Mouse (Mus musculus) limb, embryonic 13.5 days (tissue): ENCODE measurements around the gene Gna14. TPM values are rescaled to one million over a fixed set of nuclear protein-coding genes. Genes with fewer than 3 reads are reported as not detected.
A peak's percentile ranks its signal among the peaks of the same experiment; 100 is the strongest.

Source experiments
- ATAC-seq: fragments of 200-750 bp; cut with Nextera tagmentation; 2 replicates; pipeline ENCODE4 v1.8.0; 2017; ENCODE audit warnings: low read depth, moderate number of reproducible peaks, moderate TSS enrichment; ENCODE audit not compliant: low FRiP score
- H3K27ac ChIP-seq: fragments of 300-500 bp; sonication (generic); 2 replicates; pipeline ENCODE4 v1.5.1; 2015; ENCODE audit warnings: inconsistent platforms, mild to moderate bottlenecking, moderate library complexity
- H3K27me3 ChIP-seq: fragments of 300-500 bp; sonication (generic); 2 replicates; pipeline ENCODE4 v1.6.1; 2015; ENCODE audit warnings: mild to moderate bottlenecking, inconsistent platforms
- H3K36me3 ChIP-seq: fragments of 300-500 bp; sonication (generic); 2 replicates; pipeline ENCODE4 v1.6.1; 2015; ENCODE audit warnings: inconsistent platforms, mild to moderate bottlenecking, moderate library complexity
- H3K4me1 ChIP-seq: fragments of 300-500 bp; sonication (generic); 2 replicates; pipeline ENCODE4 v1.6.1; 2015; ENCODE audit warnings: inconsistent platforms
- H3K4me2 ChIP-seq: fragments of 300-500 bp; sonication (generic); replicated peaks from 2 replicates; pipeline ENCODE4 v1.6.1; 2015; ENCODE audit warnings: inconsistent platforms, mild to moderate bottlenecking, moderate library complexity
- H3K4me3 ChIP-seq: fragments of 300-500 bp; sonication (generic); 2 replicates; pipeline ENCODE4 v1.5.1; 2015; ENCODE audit warnings: moderate library complexity, mild to moderate bottlenecking, inconsistent platforms
- H3K9ac ChIP-seq: fragments of 300-500 bp; sonication (generic); 2 replicates; pipeline ENCODE4 v1.6.1; 2015; ENCODE audit warnings: mild to moderate bottlenecking, inconsistent platforms
- H3K9me3 ChIP-seq: fragments of 300-500 bp; sonication (generic); 2 replicates; pipeline ENCODE4 v1.6.1; 2016; ENCODE audit warnings: inconsistent platforms
- WGBS: fragments of 180-500 bp; shearing (Covaris S2); methylation state at CpG from one replicate; pipeline ENCODE4 v1.1.7; 2015; 5-methylcytosine and 5-hydroxymethylcytosine counted together
- polyA plus RNA-seq: library from polyadenylated mRNA; unstranded; fragments of >200 nt; fragmentation: Nextera tagmentation; extraction: Ambion mirVana; gene quantifications from 2 replicates; pipeline ENCODE4 v1.2.1, GENCODE M21; 2015

Gna14 gene
- polyA plus RNA-seq, 1 experiment from 2014 or later, result 2.1 TPM

GRCm38 (mm10) chr19:16437170-16437483 lies 1.6 kb downstream of the Gna14 start:
- Histone ChIP-seq H3K4me3 (peak overlapping the region; percentile 46), H3K27ac (no peak overlapping the region), H3K4me1 (peaks cover 29% of the 10 kb centered on the region), H3K36me3 (no peaks in the 10 kb centered on the region), H3K9ac (no peak overlapping the region), H3K27me3 (peaks cover 60% of the 10 kb centered on the region), H3K9me3 (no peaks in the 10 kb centered on the region), H3K4me2 (peak overlapping the region; percentile 85)
- 45% methylated on average over 4 of the region's 4 CpGs for WGBS
- no peak for ATAC-seq

GRCm38 (mm10) chr19:16437906-16438305 lies 2.3 kb downstream of the Gna14 start:
- no peak overlapping the region for H3K27ac ChIP-seq

GRCm38 (mm10) chr19:16439278-16439677 lies 3.7 kb downstream of the Gna14 start:
- H3K4me1 ChIP-seq, result peaks cover 29% of the 10 kb centered on the region
- no peak overlapping the region for H3K4me3 ChIP-seq
- 58% methylated on average over 4 of the region's 4 CpGs for WGBS
- H3K4me2 ChIP-seq, result no peak overlapping the region
- no peaks in the 10 kb centered on the region for H3K9me3 ChIP-seq
- ATAC-seq, result no peak
- H3K9ac ChIP-seq, result no peak overlapping the region
- no peak overlapping the region for H3K27ac ChIP-seq
- H3K27me3 ChIP-seq, result peaks cover 56% of the 10 kb centered on the region
- no peaks in the 10 kb centered on the region for H3K36me3 ChIP-seq

More at GRCm38 (mm10) chr19:16437906-16438305, 2.3 kb downstream of the Gna14 start:
- 58% methylated on average over 5 of the region's 5 CpGs for WGBS
- no peak for ATAC-seq
- peaks cover 29% of the 10 kb centered on the region for H3K4me1 ChIP-seq
- no peak overlapping the region for H3K9ac ChIP-seq
- no peak overlapping the region for H3K4me3 ChIP-seq
- no peaks in the 10 kb centered on the region for H3K36me3 ChIP-seq
- H3K27me3 ChIP-seq, result peaks cover 60% of the 10 kb centered on the region
- H3K4me2 ChIP-seq, result no peak overlapping the region
- no peaks in the 10 kb centered on the region for H3K9me3 ChIP-seq

GRCm38 (mm10) chr19:16439834-16440233 lies 4.3 kb downstream of the Gna14 start:
- peaks cover 50% of the 10 kb centered on the region for H3K27me3 ChIP-seq
- peaks cover 29% of the 10 kb centered on the region for H3K4me1 ChIP-seq
- no peaks in the 10 kb centered on the region for H3K36me3 ChIP-seq
- ATAC-seq, result no peak
- no peak overlapping the region for H3K4me2 ChIP-seq
- whole genome bisulfite sequencing, result 45% methylated on average over 13 of the region's 13 CpGs
- no peaks in the 10 kb centered on the region for H3K9me3 ChIP-seq
- H3K4me3 ChIP-seq, result no peak overlapping the region
- H3K9ac ChIP-seq, result no peak overlapping the region; the same call in 1 of the 2 replicates
- no peak overlapping the region for H3K27ac ChIP-seq

GRCm38 (mm10) chr19:16441329-16441728 lies 5.8 kb downstream of the Gna14 start:
- Histone ChIP-seq H3K4me1 (peaks cover 15% of the 10 kb centered on the region), H3K27me3 (peaks cover 35% of the 10 kb centered on the region), H3K36me3 (no peaks in the 10 kb centered on the region), H3K4me2 (no peak overlapping the region), H3K9me3 (no peaks in the 10 kb centered on the region), H3K9ac (no peak overlapping the region), H3K4me3 (no peak overlapping the region), H3K27ac (no peak overlapping the region)
- no peak for ATAC-seq
- 93% methylated on average over 6 of the region's 6 CpGs for WGBS

GRCm38 (mm10) chr19:16443335-16443734 lies 7.8 kb downstream of the Gna14 start:
- Histone ChIP-seq H3K4me2 (no peak overlapping the region), H3K27ac (no peak overlapping the region), H3K4me3 (no peak overlapping the region), H3K9me3 (no peaks in the 10 kb centered on the region), H3K36me3 (no peaks in the 10 kb centered on the region), H3K4me1 (peaks cover 9% of the 10 kb centered on the region), H3K9ac (no peak overlapping the region), H3K27me3 (peaks cover 16% of the 10 kb centered on the region)
- WGBS, result 82% methylated on average over 5 of the region's 5 CpGs
- no peak for ATAC-seq

- no peak overlapping the region for H3K9ac ChIP-seq
- H3K27me3 ChIP-seq, result no peaks in the 10 kb centered on the region
- no peak for ATAC-seq
- H3K4me3 ChIP-seq, result no peak overlapping the region
- no peaks in the 10 kb centered on the region for H3K36me3 ChIP-seq
- no peaks in the 10 kb centered on the region for H3K4me1 ChIP-seq
- H3K4me2 ChIP-seq, result no peak overlapping the region
- WGBS, result 83% methylated on average over 6 of the region's 6 CpGs
- no peaks in the 10 kb centered on the region for H3K9me3 ChIP-seq
- no peak overlapping the region for H3K27ac ChIP-seq
These were observed 11.1 kb downstream of the Gna14 start for GRCm38 (mm10) chr19:16446612-16447011.

- Histone ChIP-seq H3K36me3 (no peaks in the 10 kb centered on the region), H3K4me1 (no peaks in the 10 kb centered on the region), H3K27ac (no peak overlapping the region), H3K27me3 (no peaks in the 10 kb centered on the region), H3K4me2 (no peak overlapping the region), H3K9ac (no peak overlapping the region), H3K9me3 (no peaks in the 10 kb centered on the region), H3K4me3 (no peak overlapping the region)
- WGBS, result 73% methylated on average over 6 of the region's 6 CpGs
- ATAC-seq, result no peak
These were observed 12.5 kb downstream of the Gna14 start for GRCm38 (mm10) chr19:16447832-16448621.

GRCm38 (mm10) chr19:16448796-16449195 lies 13.2 kb downstream of the Gna14 start:
- WGBS, result 71% methylated on average over 5 of the region's 5 CpGs

GRCm38 (mm10) chr19:16450824-16451223 lies 15.3 kb downstream of the Gna14 start:
- no peaks in the 10 kb centered on the region for H3K36me3 ChIP-seq
- no peak overlapping the region for H3K4me2 ChIP-seq
- H3K27ac ChIP-seq, result no peak overlapping the region
- H3K9me3 ChIP-seq, result no peaks in the 10 kb centered on the region; the same call in 1 of the 2 replicates
- H3K4me1 ChIP-seq, result no peaks in the 10 kb centered on the region
- no peak overlapping the region for H3K9ac ChIP-seq
- ATAC-seq, result no peak
- H3K4me3 ChIP-seq, result no peak overlapping the region
- WGBS, result 63% methylated on average over 3 of the region's 3 CpGs
- H3K27me3 ChIP-seq, result no peaks in the 10 kb centered on the region

More at GRCm38 (mm10) chr19:16448796-16449195, 13.2 kb downstream of the Gna14 start:
- no peak for ATAC-seq
- no peaks in the 10 kb centered on the region for H3K36me3 ChIP-seq
- H3K27me3 ChIP-seq, result no peaks in the 10 kb centered on the region
- no peaks in the 10 kb centered on the region for H3K4me1 ChIP-seq
- H3K27ac ChIP-seq, result no peak overlapping the region
- no peak overlapping the region for H3K9ac ChIP-seq
- H3K9me3 ChIP-seq, result no peaks in the 10 kb centered on the region
- no peak overlapping the region for H3K4me2 ChIP-seq
- no peak overlapping the region for H3K4me3 ChIP-seq

GRCm38 (mm10) chr19:16456181-16456580 lies 20.6 kb downstream of the Gna14 start:
- no peak overlapping the region for H3K4me3 ChIP-seq
- WGBS, result 77% methylated on average over 2 of the region's 2 CpGs
- H3K4me2 ChIP-seq, result no peak overlapping the region
- H3K9me3 ChIP-seq, result no peaks in the 10 kb centered on the region; the same call in 1 of the 2 replicates
- no peak for ATAC-seq
- no peaks in the 10 kb centered on the region for H3K27me3 ChIP-seq
- no peaks in the 10 kb centered on the region for H3K4me1 ChIP-seq
- no peak overlapping the region for H3K27ac ChIP-seq
- no peaks in the 10 kb centered on the region for H3K36me3 ChIP-seq
- H3K9ac ChIP-seq, result no peak overlapping the region

- H3K4me3 ChIP-seq, result no peak overlapping the region
- H3K4me2 ChIP-seq, result no peak overlapping the region
- no peaks in the 10 kb centered on the region for H3K27me3 ChIP-seq
- ATAC-seq, result no peak
- WGBS, result 85% methylated on average over 6 of the region's 6 CpGs
- no peak overlapping the region for H3K27ac ChIP-seq
- H3K9ac ChIP-seq, result no peak overlapping the region
- no peaks in the 10 kb centered on the region for H3K4me1 ChIP-seq
- H3K36me3 ChIP-seq, result no peaks in the 10 kb centered on the region
- no peaks in the 10 kb centered on the region; the same call in 1 of the 2 replicates for H3K9me3 ChIP-seq
These were observed 21.6 kb downstream of the Gna14 start for GRCm38 (mm10) chr19:16457127-16457526.

GRCm38 (mm10) chr19:16459317-16459716 lies 23.8 kb downstream of the Gna14 start:
- Histone ChIP-seq H3K27ac (no peak overlapping the region), H3K4me3 (no peak overlapping the region), H3K4me2 (no peak overlapping the region), H3K27me3 (no peaks in the 10 kb centered on the region), H3K4me1 (no peaks in the 10 kb centered on the region), H3K9ac (no peak overlapping the region), H3K9me3 (no peaks in the 10 kb centered on the region; the same call in 1 of the 2 replicates), H3K36me3 (no peaks in the 10 kb centered on the region)
- no peak for ATAC-seq
- WGBS, result 57% methylated on average over 5 of the region's 5 CpGs
